Mouse (Mus musculus): ENCODE measurements around the gene Chka. TPM values are rescaled to one million over a fixed set of nuclear protein-coding genes. Genes with fewer than 3 reads are reported as not detected.

Gene Chka
- total and polyA plus RNA-seq, 2 experiments from 2014 or later, result 13.6 to 36.3 TPM

DNA sequence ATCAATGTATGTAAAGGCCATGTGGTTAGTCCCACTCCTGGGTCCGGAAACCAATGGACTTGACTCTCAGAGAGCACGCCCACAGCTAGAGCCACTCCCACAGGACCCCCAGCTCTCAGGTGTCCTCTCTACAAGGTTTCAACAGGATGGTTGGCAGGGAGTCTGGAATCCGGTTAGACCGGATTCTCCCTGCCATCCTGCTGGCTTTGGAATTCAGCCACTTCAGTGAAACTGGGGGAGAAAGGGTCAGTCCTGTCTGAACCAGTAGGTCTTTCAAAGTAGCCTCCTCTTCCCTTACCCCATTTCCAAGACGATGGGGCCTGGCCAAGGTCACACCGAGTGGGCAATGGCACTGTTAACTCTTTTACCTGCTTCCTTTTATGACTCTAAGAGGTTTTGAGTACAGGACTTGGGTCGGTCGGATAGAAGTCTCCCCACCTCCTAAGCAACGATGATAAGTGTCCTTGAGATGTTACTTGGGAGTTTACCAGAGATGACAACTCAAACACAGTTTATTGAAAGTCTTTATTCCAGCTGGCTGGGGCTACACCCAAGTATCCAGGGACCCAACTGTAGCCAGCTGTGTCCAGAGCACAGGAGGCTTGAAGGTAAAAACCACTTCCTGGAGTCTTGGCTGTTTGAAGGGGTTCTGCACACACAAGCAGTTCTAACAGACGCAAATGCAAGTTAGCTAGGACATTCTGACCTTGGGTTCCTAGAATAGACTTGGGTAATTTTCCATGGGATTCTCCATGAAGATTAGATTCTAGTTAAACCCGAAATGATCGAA, 9.0 kb upstream of the Chka start:
- WGBS, result 53% methylated on average over 12 of the region's 12 CpGs

DNA sequence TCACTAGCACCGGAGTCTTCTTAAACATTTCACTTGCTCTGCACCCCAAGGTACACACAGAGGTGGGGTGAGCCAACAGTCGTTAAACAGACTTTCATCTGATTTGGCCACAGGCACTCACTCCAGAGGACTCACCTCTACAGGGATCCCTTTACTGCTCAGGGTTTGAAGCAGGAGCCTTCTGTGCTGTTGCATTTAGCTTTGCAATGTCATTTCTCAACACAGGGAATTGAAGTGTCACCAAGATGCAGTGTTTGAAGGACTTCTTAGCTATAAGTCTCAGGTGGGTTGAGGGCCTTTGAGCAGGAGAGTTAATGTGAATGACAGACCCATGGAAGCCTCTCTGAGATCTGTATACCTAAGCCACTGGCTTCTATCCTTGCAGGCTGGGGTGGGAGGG, 7.9 kb upstream of the Chka start:
- Histone ChIP-seq H3K4me3 (ENCODE audit: low read depth, low read length) (no peak overlapping the region), H3K36me3 (replicated peaks; ENCODE audit: control insufficient read depth, insufficient read depth, low read length) (no peaks in the 10 kb centered on the region), H3K9ac (replicated peaks; ENCODE audit: low read depth, low read length) (no peak overlapping the region), H3K4me1 (ENCODE audit: control insufficient read depth, insufficient read depth) (no peaks in the 10 kb centered on the region), H3K27me3 (ENCODE audit: control insufficient read depth, insufficient read depth, low read length) (no peaks in the 10 kb centered on the region), H3K9me3 (replicated peaks; ENCODE audit: control insufficient read depth, low read length) (no peaks in the 10 kb centered on the region), H3K4me2 (ENCODE audit: low read depth, low read length) (no peak overlapping the region), H3K27ac (ENCODE audit: low read depth) (no peak overlapping the region)
- no peak for TF ChIP-seq CTCF (IDR thresholded peaks at IDR 0.05; ENCODE audit: low read depth)
- TF ChIP-seq EP300 (IDR thresholded peaks at IDR 0.05; ENCODE audit: low read depth), result no peak
- WGBS, result 76% methylated on average over 2 of the region's 2 CpGs
- DNase-seq (ENCODE audit: low spot score) (no peak), ATAC-seq (ENCODE audit: insufficient read depth, low read depth) (no peak)

More for the DNA sequence above, 9.0 kb upstream of the Chka start:
- Histone ChIP-seq H3K4me2 (ENCODE audit: low read depth, low read length) (no peak overlapping the region), H3K9ac (replicated peaks; ENCODE audit: low read depth, low read length) (no peak overlapping the region), H3K4me1 (ENCODE audit: control insufficient read depth, insufficient read depth) (no peaks in the 10 kb centered on the region), H3K27me3 (ENCODE audit: control insufficient read depth, insufficient read depth, low read length) (no peaks in the 10 kb centered on the region), H3K36me3 (replicated peaks; ENCODE audit: control insufficient read depth, insufficient read depth, low read length) (no peaks in the 10 kb centered on the region), H3K27ac (ENCODE audit: low read depth) (no peak overlapping the region), H3K9me3 (replicated peaks; ENCODE audit: control insufficient read depth, low read length) (no peaks in the 10 kb centered on the region), H3K4me3 (ENCODE audit: low read depth, low read length) (no peak overlapping the region)
- TF ChIP-seq EP300 (IDR thresholded peaks at IDR 0.05; ENCODE audit: low read depth) (no peak), CTCF (IDR thresholded peaks at IDR 0.05; ENCODE audit: low read depth) (no peak)
- no peak for DNase-seq (ENCODE audit: low spot score)
- no peak for ATAC-seq (ENCODE audit: insufficient read depth, low read depth)

- Histone ChIP-seq H3K9me3 (replicated peaks; ENCODE audit: control insufficient read depth, low read length) (no peaks in the 10 kb centered on the region), H3K4me3 (ENCODE audit: low read depth, low read length) (no peak overlapping the region), H3K27ac (ENCODE audit: low read depth) (no peak overlapping the region), H3K4me2 (ENCODE audit: low read depth, low read length) (no peak overlapping the region), H3K27me3 (ENCODE audit: control insufficient read depth, insufficient read depth, low read length) (no peaks in the 10 kb centered on the region), H3K36me3 (replicated peaks; ENCODE audit: control insufficient read depth, insufficient read depth, low read length) (no peaks in the 10 kb centered on the region), H3K4me1 (ENCODE audit: control insufficient read depth, insufficient read depth) (no peaks in the 10 kb centered on the region), H3K9ac (replicated peaks; ENCODE audit: low read depth, low read length) (no peak overlapping the region)
- 98% methylated on average over 1 of the region's 1 CpGs for WGBS
- TF ChIP-seq EP300 (IDR thresholded peaks at IDR 0.05; ENCODE audit: low read depth) (no peak), CTCF (IDR thresholded peaks at IDR 0.05; ENCODE audit: low read depth) (no peak)
- no peak for DNase-seq (ENCODE audit: low spot score)
- ATAC-seq (ENCODE audit: insufficient read depth, low read depth), result no peak
These were observed 6.7 kb upstream of the Chka start for GRCm38 (mm10) chr19:3844836-3845235.

GRCm38 (mm10) chr19:3845339-3845738, 6.2 kb upstream of the Chka start:
- no peaks in the 10 kb centered on the region for H3K9me3 ChIP-seq (replicated peaks; ENCODE audit: control insufficient read depth, low read length)
- no peaks in the 10 kb centered on the region for H3K27me3 ChIP-seq (ENCODE audit: control insufficient read depth, insufficient read depth, low read length)
- H3K4me2 ChIP-seq (ENCODE audit: low read depth, low read length), result no peak overlapping the region
- no peak for TF ChIP-seq EP300 (IDR thresholded peaks at IDR 0.05; ENCODE audit: low read depth)
- no peak for TF ChIP-seq CTCF (IDR thresholded peaks at IDR 0.05; ENCODE audit: low read depth)
- ATAC-seq (ENCODE audit: insufficient read depth, low read depth) (no peak), DNase-seq (ENCODE audit: low spot score) (no peak)
- no peak overlapping the region for H3K4me3 ChIP-seq (ENCODE audit: low read depth, low read length)
- H3K27ac ChIP-seq (ENCODE audit: low read depth), result no peak overlapping the region
- WGBS, result 90% methylated on average over 10 of the region's 11 CpGs
- H3K36me3 ChIP-seq (replicated peaks; ENCODE audit: control insufficient read depth, insufficient read depth, low read length), result no peaks in the 10 kb centered on the region
- H3K9ac ChIP-seq (replicated peaks; ENCODE audit: low read depth, low read length), result no peak overlapping the region
- H3K4me1 ChIP-seq (ENCODE audit: control insufficient read depth, insufficient read depth), result no peaks in the 10 kb centered on the region

GRCm38 (mm10) chr19:3845803-3846406, 5.7 kb upstream of the Chka start:
- H3K4me1 ChIP-seq (ENCODE audit: control insufficient read depth, insufficient read depth), result peaks cover 4% of the 10 kb centered on the region; the same call in 1 of the 2 replicates
- no peak overlapping the region for H3K9ac ChIP-seq (replicated peaks; ENCODE audit: low read depth, low read length)
- no peaks in the 10 kb centered on the region for H3K36me3 ChIP-seq (replicated peaks; ENCODE audit: control insufficient read depth, insufficient read depth, low read length)
- no peak for TF ChIP-seq CTCF (IDR thresholded peaks at IDR 0.05; ENCODE audit: low read depth)
- no peak for TF ChIP-seq EP300 (IDR thresholded peaks at IDR 0.05; ENCODE audit: low read depth)
- no peak overlapping the region for H3K4me3 ChIP-seq (ENCODE audit: low read depth, low read length)
- H3K9me3 ChIP-seq (replicated peaks; ENCODE audit: control insufficient read depth, low read length), result no peaks in the 10 kb centered on the region
- 85% methylated on average over 1 of the region's 1 CpGs for WGBS
- no peak overlapping the region for H3K4me2 ChIP-seq (ENCODE audit: low read depth, low read length)
- no peaks in the 10 kb centered on the region for H3K27me3 ChIP-seq (ENCODE audit: control insufficient read depth, insufficient read depth, low read length)
- no peak for ATAC-seq (ENCODE audit: insufficient read depth, low read depth)
- no peak for DNase-seq (ENCODE audit: low spot score)
- no peak overlapping the region for H3K27ac ChIP-seq (ENCODE audit: low read depth)

Measured in heart, postnatal 0 days (tissue).